Mouse (Mus musculus): ENCODE data around the gene Hhat. TPM values are rescaled to one million over a fixed set of nuclear protein-coding genes. Genes with fewer than 3 reads are reported as not detected.

The Hhat gene
- polyA plus RNA-seq, 1 experiment from 2014 or later = 15.4 TPM

DNA sequence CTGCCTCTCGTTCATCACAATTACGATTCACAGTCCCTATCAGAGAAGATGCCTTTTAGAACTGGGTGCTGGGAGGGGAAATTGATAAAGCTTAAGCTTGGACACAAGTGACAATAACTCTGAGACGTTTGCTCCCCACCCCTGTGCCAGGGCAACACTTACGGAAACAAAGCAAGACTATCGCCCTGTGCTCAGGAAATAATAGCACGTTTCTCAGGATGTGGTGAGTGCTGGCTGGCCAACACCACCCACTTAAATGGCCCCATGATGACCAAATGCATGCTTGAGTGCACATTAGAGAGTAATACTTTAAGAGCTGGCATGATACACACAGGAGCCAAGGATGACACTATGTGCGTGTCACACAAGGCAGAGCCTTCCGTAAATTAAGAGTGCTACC, 164.1 kb downstream of the Hhat start:
- Histone ChIP-seq H3K27ac (no peak overlapping the region), H3K4me3 (replicated peaks) (no peak overlapping the region), H3K4me2 (no peak overlapping the region), H3K36me3 (no peaks in the 10 kb centered on the region), H3K9ac (no peak overlapping the region), H3K27me3 (no peaks in the 10 kb centered on the region), H3K4me1 (peaks cover 8% of the 10 kb centered on the region; the same call in 1 of the 2 replicates), H3K9me3 (replicated peaks) (no peaks in the 10 kb centered on the region)
- 75% methylated on average over 8 of the region's 8 CpGs for WGBS
- ATAC-seq (replicated peaks; ENCODE audit: low FRiP score) = no peak

GRCm38 (mm10) chr1:192604413-192604812, 166.6 kb downstream of the Hhat start:
- no peak for ATAC-seq (replicated peaks; ENCODE audit: low FRiP score)
- no peak overlapping the region for H3K9ac ChIP-seq

DNA sequence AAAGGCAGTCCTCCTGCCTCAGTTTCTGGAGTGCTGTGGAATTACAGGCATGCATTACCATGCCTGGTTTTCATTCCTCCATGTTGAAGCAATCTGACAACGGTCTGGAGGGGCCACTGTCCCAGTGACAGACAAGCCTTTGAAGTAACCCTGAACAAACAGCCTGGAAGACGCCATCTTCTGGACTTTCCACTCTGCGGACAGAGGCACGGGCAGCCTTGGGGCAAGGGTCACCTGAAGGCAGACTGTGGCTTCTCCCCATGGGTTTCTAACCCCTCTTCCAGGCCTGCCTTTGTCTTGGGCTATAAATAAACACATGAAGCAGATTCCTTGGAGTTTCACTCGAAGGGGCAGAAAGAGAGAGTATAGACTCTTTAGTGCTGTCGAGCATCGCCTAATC, 167.5 kb downstream of the Hhat start:
- Histone ChIP-seq H3K36me3 (no peaks in the 10 kb centered on the region), H3K27me3 (no peaks in the 10 kb centered on the region), H3K4me2 (no peak overlapping the region), H3K9ac (no peak overlapping the region), H3K4me1 (peaks cover 12% of the 10 kb centered on the region; the same call in 1 of the 2 replicates), H3K9me3 (replicated peaks) (no peaks in the 10 kb centered on the region), H3K4me3 (replicated peaks) (no peak overlapping the region), H3K27ac (no peak overlapping the region)
- WGBS = 38% methylated on average over 7 of the region's 7 CpGs
- ATAC-seq (replicated peaks; ENCODE audit: low FRiP score) = no peak

More at GRCm38 (mm10) chr1:192604413-192604812, 166.6 kb downstream of the Hhat start:
- Histone ChIP-seq H3K4me2 (no peak overlapping the region), H3K27ac (no peak overlapping the region), H3K4me1 (peaks cover 12% of the 10 kb centered on the region; the same call in 1 of the 2 replicates), H3K9me3 (replicated peaks) (no peaks in the 10 kb centered on the region), H3K36me3 (no peaks in the 10 kb centered on the region), H3K4me3 (replicated peaks) (no peak overlapping the region), H3K27me3 (no peaks in the 10 kb centered on the region)
- 50% methylated on average over 5 of the region's 5 CpGs for WGBS

GRCm38 (mm10) chr1:192601206-192601605, 169.8 kb downstream of the Hhat start:
- Histone ChIP-seq H3K36me3 (no peaks in the 10 kb centered on the region), H3K27ac (no peak overlapping the region), H3K9ac (no peak overlapping the region), H3K9me3 (replicated peaks) (no peaks in the 10 kb centered on the region), H3K27me3 (no peaks in the 10 kb centered on the region), H3K4me3 (replicated peaks) (no peak overlapping the region), H3K4me1 (peaks cover 12% of the 10 kb centered on the region; the same call in 1 of the 2 replicates), H3K4me2 (no peak overlapping the region)
- 86% methylated on average over 3 of the region's 3 CpGs for WGBS
- no peak for ATAC-seq (replicated peaks; ENCODE audit: low FRiP score)

DNA sequence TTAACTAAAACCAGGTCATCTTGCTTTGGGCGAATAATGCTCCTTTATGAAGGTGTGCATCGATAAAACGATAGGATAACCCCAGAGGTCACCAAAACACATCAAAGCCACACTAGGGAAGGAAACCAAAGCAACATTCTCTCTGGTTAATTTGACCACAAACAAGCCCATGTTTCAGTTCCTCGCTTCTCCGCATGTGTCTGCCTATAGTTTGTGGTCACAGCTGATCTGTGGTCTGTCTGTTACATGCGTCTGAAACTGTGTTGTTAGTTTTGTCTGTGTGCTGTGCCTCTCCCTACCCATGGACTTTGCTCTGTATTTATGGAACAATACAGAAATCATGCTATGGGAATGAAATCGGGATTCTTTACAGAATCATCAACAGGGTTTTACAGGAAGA, 171.3 kb downstream of the Hhat start:
- H3K9ac ChIP-seq = no peak overlapping the region
- no peak for ATAC-seq (replicated peaks; ENCODE audit: low FRiP score)
- no peak overlapping the region for H3K4me2 ChIP-seq
- no peaks in the 10 kb centered on the region for H3K27me3 ChIP-seq
- H3K36me3 ChIP-seq = no peaks in the 10 kb centered on the region
- H3K4me1 ChIP-seq = peaks cover 12% of the 10 kb centered on the region; the same call in 1 of the 2 replicates
- no peak overlapping the region for H3K27ac ChIP-seq
- WGBS = 87% methylated on average over 7 of the region's 7 CpGs
- H3K9me3 ChIP-seq (replicated peaks) = no peaks in the 10 kb centered on the region
- no peak overlapping the region for H3K4me3 ChIP-seq (replicated peaks)

DNA sequence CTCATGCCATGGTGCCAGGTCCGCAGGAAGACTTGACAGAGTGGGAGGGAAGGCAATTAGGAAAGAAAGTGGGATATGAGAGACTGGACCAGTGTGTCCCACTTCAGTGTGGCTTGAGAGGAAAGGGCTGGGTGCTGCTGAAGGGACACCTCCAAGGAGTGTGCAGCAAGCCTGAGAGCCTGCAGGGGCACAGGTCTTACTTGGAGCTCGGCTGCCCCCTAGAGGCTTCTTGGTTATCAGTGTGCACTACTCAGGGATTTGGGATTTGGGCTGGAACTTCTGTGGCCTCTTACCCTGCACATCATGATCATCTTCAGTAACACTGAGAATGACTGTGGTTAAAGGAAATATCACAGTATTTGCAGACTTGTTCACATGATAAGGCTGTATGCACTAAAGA, 172.6 kb downstream of the Hhat start:
- Histone ChIP-seq H3K4me2 (no peak overlapping the region), H3K4me1 (peaks cover 4% of the 10 kb centered on the region; the same call in 1 of the 2 replicates), H3K9ac (no peak overlapping the region), H3K27me3 (no peaks in the 10 kb centered on the region), H3K27ac (no peak overlapping the region), H3K36me3 (no peaks in the 10 kb centered on the region), H3K4me3 (replicated peaks) (no peak overlapping the region), H3K9me3 (replicated peaks) (no peaks in the 10 kb centered on the region)
- ATAC-seq (replicated peaks; ENCODE audit: low FRiP score) = peak; percentile 82
- WGBS = 38% methylated on average over 2 of the region's 2 CpGs

DNA sequence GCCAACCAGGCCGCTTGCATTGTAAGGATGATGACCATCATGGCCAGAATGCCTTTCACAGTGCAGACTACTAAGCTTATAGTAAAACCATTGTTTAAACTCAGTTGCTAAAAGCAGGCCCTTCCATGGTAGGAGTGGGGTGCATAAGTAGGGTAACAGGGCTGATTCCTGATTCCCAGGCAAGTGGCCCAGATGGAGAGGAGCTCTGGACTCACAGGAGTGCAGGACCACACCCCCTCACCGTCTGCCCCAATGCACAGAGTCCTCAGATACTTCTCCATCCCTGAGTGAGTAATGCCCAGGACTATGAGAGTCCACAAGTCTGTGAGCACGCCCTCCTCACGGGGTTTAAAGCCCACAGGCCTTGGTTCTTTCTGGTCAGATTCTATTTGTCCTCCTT, 175.6 kb downstream of the Hhat start:
- no peak for ATAC-seq (replicated peaks; ENCODE audit: low FRiP score)
- no peaks in the 10 kb centered on the region for H3K9me3 ChIP-seq (replicated peaks)
- H3K36me3 ChIP-seq = no peaks in the 10 kb centered on the region
- no peaks in the 10 kb centered on the region for H3K27me3 ChIP-seq
- WGBS = 72% methylated on average over 4 of the region's 4 CpGs
- no peak overlapping the region for H3K4me2 ChIP-seq
- no peaks in the 10 kb centered on the region for H3K4me1 ChIP-seq
- H3K4me3 ChIP-seq (replicated peaks) = no peak overlapping the region
- H3K9ac ChIP-seq = no peak overlapping the region
- H3K27ac ChIP-seq = no peak overlapping the region

GRCm38 (mm10) chr1:192593492-192593891, 177.5 kb downstream of the Hhat start:
- H3K36me3 ChIP-seq = no peaks in the 10 kb centered on the region
- H3K4me1 ChIP-seq = no peaks in the 10 kb centered on the region
- H3K9ac ChIP-seq = no peak overlapping the region
- no peaks in the 10 kb centered on the region for H3K9me3 ChIP-seq (replicated peaks)
- no peak overlapping the region for H3K4me3 ChIP-seq (replicated peaks)
- H3K27ac ChIP-seq = no peak overlapping the region
- 68% methylated on average over 3 of the region's 3 CpGs for WGBS
- H3K27me3 ChIP-seq = no peaks in the 10 kb centered on the region
- no peak for ATAC-seq (replicated peaks; ENCODE audit: low FRiP score)
- H3K4me2 ChIP-seq = no peak overlapping the region

DNA sequence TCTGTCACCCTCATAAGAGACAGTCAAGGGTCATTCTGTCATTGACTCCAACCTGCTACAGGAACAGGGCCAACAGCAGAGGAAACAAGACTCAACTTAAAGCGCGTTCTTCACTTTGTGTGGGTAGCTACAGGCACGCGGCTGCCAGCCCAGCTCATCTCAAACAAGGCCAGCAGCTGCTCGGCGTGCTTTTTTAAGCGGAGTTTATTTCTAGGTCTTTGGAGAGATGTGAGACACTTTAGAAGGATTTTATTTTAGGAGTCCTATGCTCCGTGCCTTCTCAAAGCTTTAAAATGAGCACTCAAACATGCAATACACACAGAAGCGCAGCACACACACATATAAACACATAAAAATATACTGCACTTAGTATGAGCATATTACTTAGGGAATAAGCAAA, 183.6 kb downstream of the Hhat start:
- no peaks in the 10 kb centered on the region for H3K27me3 ChIP-seq
- no peak overlapping the region for H3K4me2 ChIP-seq
- H3K36me3 ChIP-seq = no peaks in the 10 kb centered on the region
- H3K4me3 ChIP-seq (replicated peaks) = no peak overlapping the region
- WGBS = 90% methylated on average over 9 of the region's 9 CpGs
- H3K4me1 ChIP-seq = no peaks in the 10 kb centered on the region
- ATAC-seq (replicated peaks; ENCODE audit: low FRiP score) = no peak
- H3K9me3 ChIP-seq (replicated peaks) = no peaks in the 10 kb centered on the region
- H3K27ac ChIP-seq = no peak overlapping the region
- H3K9ac ChIP-seq = no peak overlapping the region

DNA sequence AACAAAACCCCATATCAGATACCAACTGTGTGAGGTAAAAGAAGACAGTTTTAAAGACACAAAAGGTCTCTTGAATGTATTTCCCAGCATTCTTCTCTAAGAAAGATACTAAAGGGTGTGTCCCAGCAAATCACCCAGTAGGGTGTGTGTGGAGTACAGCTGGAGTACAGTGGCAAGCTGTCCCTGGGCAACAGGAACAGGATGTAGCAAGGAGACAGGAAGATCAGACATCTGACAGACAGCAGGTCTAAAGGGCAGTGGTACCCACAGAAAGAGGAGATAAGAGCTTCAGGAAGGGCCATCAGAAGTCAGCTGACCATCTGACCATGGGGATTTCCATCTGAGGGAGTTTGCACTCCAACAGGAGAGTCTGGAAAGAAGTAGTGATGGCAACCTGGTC, 185.7 kb downstream of the Hhat start:
- Histone ChIP-seq H3K9ac (no peak overlapping the region), H3K4me1 (no peaks in the 10 kb centered on the region), H3K9me3 (replicated peaks) (no peaks in the 10 kb centered on the region), H3K4me2 (no peak overlapping the region), H3K36me3 (no peaks in the 10 kb centered on the region), H3K4me3 (replicated peaks) (no peak overlapping the region), H3K27me3 (no peaks in the 10 kb centered on the region), H3K27ac (no peak overlapping the region)
- ATAC-seq (replicated peaks; ENCODE audit: low FRiP score) = no peak

GRCm38 (mm10) chr1:192582921-192583320, 188.1 kb downstream of the Hhat start:
- WGBS = 45% methylated on average over 2 of the region's 2 CpGs
- no peaks in the 10 kb centered on the region for H3K9me3 ChIP-seq (replicated peaks)
- no peaks in the 10 kb centered on the region for H3K4me1 ChIP-seq

GRCm38 (mm10) chr1:192564691-192565090, 206.3 kb downstream of the Hhat start:
- Histone ChIP-seq H3K27me3 (no peaks in the 10 kb centered on the region), H3K36me3 (no peaks in the 10 kb centered on the region), H3K4me3 (replicated peaks) (no peak overlapping the region), H3K9ac (no peak overlapping the region), H3K4me2 (no peak overlapping the region), H3K4me1 (no peaks in the 10 kb centered on the region), H3K9me3 (replicated peaks) (peaks cover 22% of the 10 kb centered on the region; the same call in 1 of the 2 replicates), H3K27ac (no peak overlapping the region)
- ATAC-seq (replicated peaks; ENCODE audit: low FRiP score) = no peak

More at GRCm38 (mm10) chr1:192582921-192583320, 188.1 kb downstream of the Hhat start:
- H3K9ac ChIP-seq = no peak overlapping the region
- no peak for ATAC-seq (replicated peaks; ENCODE audit: low FRiP score)
- no peak overlapping the region for H3K4me3 ChIP-seq (replicated peaks)
- no peak overlapping the region for H3K4me2 ChIP-seq
- H3K27ac ChIP-seq = no peak overlapping the region
- H3K36me3 ChIP-seq = no peaks in the 10 kb centered on the region
- no peaks in the 10 kb centered on the region for H3K27me3 ChIP-seq

DNA sequence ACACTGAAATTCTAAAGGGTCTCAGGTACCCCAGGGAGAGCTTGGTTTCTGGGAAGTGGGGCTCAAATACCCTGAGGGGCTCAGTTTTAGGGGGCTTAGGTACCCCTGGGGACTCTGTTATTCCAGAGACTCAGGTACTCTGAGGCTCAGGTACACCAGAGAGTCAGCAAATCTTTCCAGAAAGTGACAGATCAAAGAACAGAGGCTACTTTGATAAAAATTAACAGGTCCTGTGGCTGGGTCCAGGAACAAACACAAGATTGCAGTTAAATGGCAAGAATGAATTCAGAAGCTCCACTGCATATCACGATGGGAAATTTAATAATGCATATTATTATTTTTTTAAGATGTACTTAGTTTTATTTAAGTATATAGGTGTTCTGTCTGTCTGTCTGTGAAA, 211.7 kb downstream of the Hhat start:
- Histone ChIP-seq H3K9ac (no peak overlapping the region), H3K27me3 (no peaks in the 10 kb centered on the region), H3K4me1 (no peaks in the 10 kb centered on the region), H3K36me3 (no peaks in the 10 kb centered on the region), H3K4me3 (replicated peaks) (no peak overlapping the region), H3K9me3 (replicated peaks) (no peaks in the 10 kb centered on the region), H3K4me2 (no peak overlapping the region), H3K27ac (no peak overlapping the region)
- WGBS = 76% methylated on average over 1 of the region's 1 CpGs
- ATAC-seq (replicated peaks; ENCODE audit: low FRiP score) = no peak

Data from kidney, embryonic 15.5 days (tissue).